Mouse (Mus musculus) urinary bladder, postnatal 25 days (tissue): ENCODE data around the gene Rnf166.

Experiments used
- DNase-seq: peaks from one replicate; pipeline ENCODE4 v3.0.0; 2022; ENCODE audit warnings: low spot score

The Rnf166 gene

GRCm38 (mm10) chr8:122475580-122476320, at the start of gene Rnf166, which contains the start of gene Ctu2:
Gene Rnf166 (minus strand): TSS chr8:122476064.
Gene Ctu2 (plus strand): TSS chr8:122476143.
- peak; percentile 95 for DNase-seq

GRCm38 (mm10) chr8:122525004-122525403, 49.1 kb upstream of the Rnf166 start:
- no peak for DNase-seq

GRCm38 (mm10) chr8:122524506-122524905, 48.6 kb upstream of the Rnf166 start:
- DNase-seq = no peak

GRCm38 (mm10) chr8:122523652-122524360, 47.9 kb upstream of the Rnf166 start:
- DNase-seq = peak; percentile 29

- DNase-seq = peak; percentile 30
Observed at GRCm38 (mm10) chr8:122522796-122523651, 47.2 kb upstream of the Rnf166 start.

- no peak for DNase-seq
Observed at GRCm38 (mm10) chr8:122520611-122521010, 44.7 kb upstream of the Rnf166 start.

- DNase-seq = no peak
Observed at GRCm38 (mm10) chr8:122517541-122518190, 41.8 kb upstream of the Rnf166 start.

GRCm38 (mm10) chr8:122515699-122516098, 39.8 kb upstream of the Rnf166 start:
- no peak for DNase-seq

- no peak for DNase-seq
Observed at GRCm38 (mm10) chr8:122512392-122512791, 36.5 kb upstream of the Rnf166 start.

GRCm38 (mm10) chr8:122511552-122511951, 35.7 kb upstream of the Rnf166 start:
- peak; percentile 35 for DNase-seq

- DNase-seq = peak; percentile 76
Observed at GRCm38 (mm10) chr8:122500856-122501255, 25.0 kb upstream of the Rnf166 start.

- DNase-seq = no peak
Observed at GRCm38 (mm10) chr8:122497912-122498311, 22.0 kb upstream of the Rnf166 start.

- no peak for DNase-seq
Observed at GRCm38 (mm10) chr8:122497016-122497734, 21.3 kb upstream of the Rnf166 start.

GRCm38 (mm10) chr8:122488387-122488786, 12.5 kb upstream of the Rnf166 start:
- no peak for DNase-seq

- DNase-seq = no peak
Observed at GRCm38 (mm10) chr8:122484831-122485230, 9.0 kb upstream of the Rnf166 start.

GRCm38 (mm10) chr8:122483877-122484276, 8.0 kb upstream of the Rnf166 start:
- DNase-seq = no peak

GRCm38 (mm10) chr8:122482448-122482847, 6.6 kb upstream of the Rnf166 start:
- no peak for DNase-seq

- DNase-seq = peak; percentile 29
Observed at GRCm38 (mm10) chr8:122474951-122475560, 808 bp downstream of the Rnf166 start.

- no peak for DNase-seq
Observed at GRCm38 (mm10) chr8:122473911-122474421, 1.9 kb downstream of the Rnf166 start.

- no peak for DNase-seq
Observed at GRCm38 (mm10) chr8:122470691-122471090, 5.2 kb downstream of the Rnf166 start.
